Mouse (Mus musculus) embryo, embryonic 11 days (tissue): ENCODE data around the gene Socs1.
"Not testable (repeated sequence)": the region's sequence is repeated elsewhere in the genome, so short reads cannot be mapped to it uniquely, and the experiment has no call there.

Experiments used
- DNase-seq: peaks from one replicate; pipeline ENCODE4 v3.0.0-alpha.2; 2015

The Socs1 gene

GRCm38 (mm10) chr16:10785371-10786231 lies at the start of gene Socs1:
Socs1 (minus strand) TSS chr16:10785536.
- peak; percentile 93 for DNase-seq

- DNase-seq, result peak; percentile 13
Observed at GRCm38 (mm10) chr16:10834542-10834910, 49.2 kb upstream of the Socs1 start.

DNA sequence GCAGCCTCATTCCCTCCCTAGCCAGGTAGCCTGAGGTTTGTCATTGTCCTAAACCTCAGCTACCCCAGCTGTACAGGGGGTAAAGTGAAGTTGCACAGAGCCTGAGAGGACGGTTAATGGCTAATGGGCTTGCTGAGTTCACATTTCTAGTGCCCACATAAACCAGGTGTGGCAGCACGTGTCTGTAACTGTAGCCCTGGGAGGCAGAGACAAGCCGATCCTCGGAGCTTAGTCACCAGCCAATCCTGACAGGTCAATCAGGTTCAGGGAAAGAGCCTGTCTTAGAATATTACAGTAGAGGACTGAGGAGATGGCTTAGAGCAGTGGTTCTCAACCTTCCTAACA lies 43.1 kb upstream of the Socs1 start:
- DNase-seq, result no peak

- no peak for DNase-seq
Observed at GRCm38 (mm10) chr16:10827766-10828460, 42.6 kb upstream of the Socs1 start.

- DNase-seq, result no peak
Observed at GRCm38 (mm10) chr16:10827269-10827668, 41.9 kb upstream of the Socs1 start.

DNA sequence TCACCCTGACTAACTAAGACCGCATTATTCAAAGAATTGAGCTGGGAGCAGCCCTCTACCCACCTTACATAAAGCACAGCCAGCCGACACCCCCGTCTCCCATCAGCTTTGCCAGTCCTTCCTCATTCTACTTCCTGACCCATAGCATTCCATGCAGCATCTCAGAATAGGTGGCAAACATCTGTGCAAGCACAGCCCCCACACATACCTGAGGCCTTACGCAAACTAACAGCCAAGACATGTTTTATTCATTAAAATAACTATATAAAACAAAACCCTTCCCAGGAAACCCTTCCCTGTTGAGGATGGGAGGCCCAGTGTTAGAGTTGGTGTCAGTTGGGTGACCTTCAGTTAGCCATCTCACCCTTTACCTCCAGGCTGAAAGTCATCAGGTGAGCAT lies 40.5 kb upstream of the Socs1 start:
- DNase-seq, result no peak

GRCm38 (mm10) chr16:10824536-10824935 lies 39.2 kb upstream of the Socs1 start:
- no peak for DNase-seq

GRCm38 (mm10) chr16:10821387-10821786 lies 36.1 kb upstream of the Socs1 start:
- DNase-seq, result no peak

DNA sequence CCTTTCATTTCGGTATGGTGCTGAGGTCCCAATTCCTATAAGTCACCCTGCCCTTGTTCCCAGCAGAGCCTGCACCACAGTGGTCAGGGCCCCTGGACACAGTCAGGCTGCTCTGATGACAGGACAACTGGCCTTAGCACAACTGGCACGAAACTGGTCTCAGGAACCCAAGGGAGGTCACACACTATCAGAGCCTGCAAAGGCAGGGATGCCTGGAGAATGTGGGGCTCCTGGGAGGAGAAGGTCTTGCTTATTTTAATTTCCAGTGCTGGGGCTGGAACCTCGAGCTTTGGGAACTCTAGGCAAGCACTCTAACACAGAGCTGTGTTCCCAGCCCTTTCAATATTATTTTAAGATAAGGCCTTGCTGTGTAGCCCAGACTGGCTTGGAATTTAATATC lies 34.6 kb upstream of the Socs1 start:
- DNase-seq, result no peak

DNA sequence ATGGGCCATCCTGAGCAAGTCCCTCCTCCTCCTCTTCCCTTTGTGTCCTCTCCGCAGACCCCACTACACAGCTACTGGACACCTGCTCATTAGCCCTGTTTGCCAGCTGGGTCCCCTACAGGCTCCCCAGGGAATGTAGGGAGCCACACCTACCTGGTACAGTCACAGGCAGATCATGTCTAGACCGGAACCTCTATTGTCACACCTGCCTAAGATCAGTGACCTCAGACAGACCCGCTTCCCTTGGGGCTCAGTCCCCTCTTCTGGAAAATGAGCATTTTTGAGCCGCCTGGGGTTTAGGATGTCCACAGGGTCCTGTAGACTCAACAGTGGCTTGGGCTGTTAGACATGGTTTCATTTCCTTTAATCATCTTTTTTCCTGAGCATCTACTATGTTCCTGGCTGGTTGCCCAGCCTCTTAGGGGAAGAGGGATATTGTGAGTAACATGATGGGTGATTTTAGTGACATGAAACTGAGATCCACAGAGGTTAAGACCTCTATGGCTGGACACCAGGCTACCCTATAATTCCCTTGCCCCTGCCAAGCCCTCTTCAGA lies 33.3 kb upstream of the Socs1 start:
- no peak for DNase-seq

GRCm38 (mm10) chr16:10814864-10815263 lies 29.5 kb upstream of the Socs1 start:
- DNase-seq, result no peak

DNA sequence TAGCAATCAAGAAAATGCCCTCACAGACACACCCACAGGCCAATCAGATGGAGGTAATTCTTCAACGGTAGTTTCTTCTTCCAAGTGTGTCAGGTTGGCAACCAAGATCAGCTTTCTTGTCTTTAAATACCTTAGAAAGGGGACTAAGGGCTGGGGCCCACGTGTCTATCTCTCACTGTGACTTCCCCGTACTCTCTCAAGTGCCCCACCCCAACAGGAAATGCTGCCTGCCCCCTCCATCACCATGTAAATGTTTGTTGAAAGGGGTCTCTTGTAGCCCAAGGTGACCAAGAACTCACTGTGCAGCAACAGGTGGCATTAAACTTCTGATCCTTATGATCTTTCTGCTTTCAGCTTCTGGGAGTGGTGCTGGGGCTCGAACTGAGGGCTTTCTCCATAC lies 28.4 kb upstream of the Socs1 start:
- DNase-seq, result no peak

- no peak for DNase-seq
Observed at GRCm38 (mm10) chr16:10812865-10813371, 27.6 kb upstream of the Socs1 start, which contains the start of gene Gm11172. Gm11172 (plus strand) TSS chr16:10812915.

- DNase-seq, result no peak
Observed at GRCm38 (mm10) chr16:10810376-10810775, 25.0 kb upstream of the Socs1 start.

DNA sequence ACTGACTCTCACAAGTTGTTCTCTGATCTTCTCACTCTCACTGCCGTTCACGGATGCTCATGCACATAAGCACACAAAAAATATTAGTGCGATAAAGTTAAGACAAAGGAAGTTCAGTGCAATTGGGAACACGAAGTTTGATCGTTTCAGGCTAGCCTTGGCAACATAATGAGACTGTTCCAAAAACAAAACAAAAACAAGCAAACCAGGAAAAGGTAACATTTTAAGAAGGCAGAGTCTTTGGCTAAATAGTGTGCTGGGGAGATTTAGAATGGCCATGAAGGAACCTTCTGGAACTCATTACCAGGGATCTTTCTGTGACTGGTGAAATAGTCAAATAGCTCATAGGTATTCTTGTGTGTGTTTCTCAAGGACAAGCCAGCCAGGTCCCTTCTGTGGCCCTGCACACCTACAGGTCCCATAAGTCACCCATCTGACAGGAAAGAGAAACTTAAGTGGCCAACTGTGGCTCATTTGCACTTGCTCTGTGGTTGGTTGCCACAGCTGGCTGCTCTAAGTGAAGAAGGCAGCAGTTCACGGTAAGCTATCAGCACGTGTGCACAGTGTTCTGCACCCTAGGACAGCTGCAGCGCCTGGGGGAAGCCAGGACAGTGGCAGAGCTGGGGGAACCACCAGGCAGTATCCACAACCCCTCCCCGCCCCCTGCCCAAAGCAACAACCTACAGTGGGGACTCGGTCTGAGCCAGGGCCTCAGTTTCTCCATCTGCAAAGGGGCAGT lies 20.6 kb upstream of the Socs1 start, which contains the start of gene Prm1:
Gene Prm1, minus strand, starts transcription at position 51 of the 739 bp plus-strand sequence.
- no peak for DNase-seq

DNA sequence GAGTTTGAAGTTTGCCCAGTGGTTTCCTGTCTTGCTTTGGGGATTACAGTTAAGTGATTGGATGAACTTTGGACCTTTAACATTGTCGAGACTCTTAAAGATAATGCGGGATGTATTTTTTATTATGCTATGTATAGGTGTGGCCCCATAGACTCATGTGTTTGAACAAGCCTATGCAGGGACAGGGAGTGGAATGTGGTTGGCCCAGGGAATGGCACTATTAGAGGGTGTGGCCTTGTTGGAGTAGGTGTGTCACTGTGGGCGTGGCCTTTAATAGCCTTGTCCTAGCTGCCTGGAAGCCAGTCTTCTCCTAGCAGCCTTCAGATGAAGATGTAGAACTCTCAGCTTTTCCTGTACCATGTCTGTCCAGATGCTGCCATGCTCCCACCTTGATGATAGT lies 17.1 kb upstream of the Socs1 start:
- not testable (repeated sequence) for DNase-seq

DNA sequence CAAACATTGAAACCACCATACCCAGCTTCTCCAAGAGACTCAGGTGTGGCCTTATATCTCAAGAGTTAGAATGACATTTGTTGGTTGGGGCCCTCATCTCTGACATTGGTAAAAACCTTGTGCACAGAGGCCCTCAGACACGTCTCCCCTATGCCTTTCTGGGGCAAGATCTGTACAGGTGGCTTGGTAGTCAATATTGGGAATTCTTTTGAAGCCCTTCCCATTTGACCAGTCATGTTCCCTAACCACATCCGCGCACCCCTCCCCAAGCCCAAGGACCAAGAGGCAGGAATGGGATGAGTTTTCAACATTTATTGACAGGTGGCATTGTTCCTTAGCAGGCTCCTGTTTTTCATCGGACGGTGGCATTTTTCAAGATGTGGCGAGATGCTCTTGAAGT lies 10.7 kb upstream of the Socs1 start, which contains the start of gene Prm2:
Gene Prm2, minus strand, starts transcription at position 101 of the 400 bp plus-strand sequence.
- DNase-seq, result no peak

DNA sequence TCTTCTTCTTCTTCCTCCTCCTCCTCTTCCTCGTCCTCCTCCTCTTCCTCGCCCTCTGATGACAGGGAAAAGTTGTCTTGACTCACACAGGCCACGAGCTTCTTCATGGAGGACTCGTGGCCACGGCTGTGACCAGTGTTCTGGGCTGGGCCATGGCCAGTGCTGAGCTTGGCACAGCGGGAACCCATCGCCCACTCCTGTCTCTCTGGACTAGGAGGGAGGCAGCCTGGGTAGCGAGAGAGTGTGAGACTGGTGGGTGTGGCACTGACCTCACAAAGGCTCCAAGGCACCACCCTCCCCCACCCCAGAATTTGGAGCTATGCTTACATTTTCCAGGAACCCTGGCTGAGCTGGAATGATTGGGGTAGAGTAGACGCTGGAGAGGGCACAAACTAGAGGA lies 5.4 kb upstream of the Socs1 start, which contains the start of gene Prm3:
Gene Prm3, minus strand, starts transcription at position 213 of the 400 bp plus-strand sequence.
- DNase-seq, result no peak

DNA sequence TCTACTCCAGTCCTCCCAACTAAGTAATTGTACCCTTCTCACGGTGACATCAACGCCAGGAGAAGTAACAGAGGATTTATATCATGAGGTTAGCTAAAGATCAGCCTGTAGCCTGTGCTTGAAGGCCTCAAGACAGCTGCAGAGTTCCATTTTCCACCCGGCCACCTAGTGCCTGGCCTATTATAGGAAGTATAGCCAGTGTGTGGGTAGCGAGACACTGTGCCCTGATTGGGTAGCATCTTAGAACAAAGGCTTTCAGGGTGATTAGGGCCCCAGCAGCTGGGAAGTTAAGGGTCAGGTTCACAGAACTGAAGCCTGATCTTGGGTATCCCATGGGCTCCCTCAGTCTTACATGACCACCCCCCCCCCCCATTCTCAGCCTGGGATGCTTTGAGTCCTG lies 3.5 kb upstream of the Socs1 start:
- no peak for DNase-seq

- DNase-seq, result no peak
Observed at GRCm38 (mm10) chr16:10788271-10788670, 2.9 kb upstream of the Socs1 start, which contains the start of gene Tnp2. Tnp2 (minus strand) TSS chr16:10788660.

DNA sequence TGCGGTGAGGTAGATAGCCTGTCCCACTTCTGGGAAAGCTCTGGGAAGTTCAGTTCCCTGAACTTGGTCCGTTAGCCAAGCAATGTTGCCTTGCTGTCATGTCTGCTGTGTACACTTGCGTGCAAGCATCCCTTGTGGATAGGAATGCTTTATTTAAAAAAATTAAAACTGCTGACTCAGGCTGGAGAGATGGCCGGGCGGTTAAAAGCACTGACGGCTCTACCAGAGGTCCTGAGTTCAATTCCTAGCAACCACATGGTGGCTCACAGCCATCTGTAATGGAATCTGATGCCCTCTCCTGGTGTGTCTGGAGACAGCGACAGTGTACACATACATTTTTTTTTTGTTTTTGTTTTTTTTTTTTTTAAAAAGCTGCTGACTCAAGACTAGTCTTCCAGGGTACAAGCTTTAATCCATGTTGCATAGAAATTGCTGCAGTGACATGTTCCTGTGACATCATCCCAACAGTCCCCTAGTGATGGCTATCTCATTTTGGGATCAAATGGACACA lies 2.3 kb upstream of the Socs1 start:
- DNase-seq, result no peak

GRCm38 (mm10) chr16:10786782-10787547 lies 1.6 kb upstream of the Socs1 start:
- DNase-seq, result no peak
